Mouse (Mus musculus): ENCODE data around the gene Homer2.
A peak's percentile ranks its signal among the peaks of the same experiment; 100 is the strongest.

- TF ChIP-seq CTCF (conservative IDR thresholded peaks at IDR 0.05; ENCODE audit: insufficient read depth, insufficient read length, low read depth, low read length), result peak; percentile 36; the same call in 1 of the 2 replicates
- no peak for TF ChIP-seq POLR2A (IDR thresholded peaks at IDR 0.05; ENCODE audit: low read depth, low read length)
Measured at GRCm38 (mm10) chr7:81626460-81626859, 80.9 kb downstream of the Homer2 start.

Data from kidney, adult 2 months (tissue).